Mouse (Mus musculus) bone marrow, adult 2 months (tissue): ENCODE results near the gene Camkmt. TPM values are rescaled to one million over a fixed set of nuclear protein-coding genes. Genes with fewer than 3 reads are reported as not detected.

Experiments used
- H3K27ac ChIP-seq: fragments of 200-500 bp; 2 replicates; pipeline ENCODE4 v1.5.1; 2012; ENCODE audit warnings: low read depth, mild to moderate bottlenecking, control low read depth, inconsistent platforms, low read length; ENCODE audit not compliant: control insufficient read depth, poor library complexity, insufficient read depth
- H3K4me1 ChIP-seq: fragments of 200-500 bp; 2 replicates; pipeline ENCODE4 v1.6.1; 2011; ENCODE audit warnings: low read length; ENCODE audit not compliant: control insufficient read depth, insufficient read depth
- H3K4me3 ChIP-seq: fragments of 200-500 bp; replicated peaks from 2 replicates; pipeline ENCODE3; 2011; ENCODE audit warnings: mild to moderate bottlenecking, low read depth, low read length, control low read depth; ENCODE audit not compliant: control insufficient read depth
- CTCF ChIP-seq: fragments of 200-500 bp; IDR thresholded peaks from 2 replicates; pipeline ENCODE4 v1.5.1; 2011; ENCODE audit warnings: low read length, control low read depth; ENCODE audit not compliant: control insufficient read depth, insufficient read depth
- POLR2A ChIP-seq: fragments of 200-500 bp; IDR thresholded peaks from 2 replicates; pipeline ENCODE4 v1.6.1; 2011; ENCODE audit warnings: low read depth, mild to moderate bottlenecking, control low read depth, low read length, borderline replicate concordance; ENCODE audit not compliant: control insufficient read depth
- WGBS: fragments of 180-500 bp; shearing (Covaris S2); methylation state at CpG from one replicate; pipeline ENCODE4 v1.1.7; 2018; 5-methylcytosine and 5-hydroxymethylcytosine counted together
- polyA plus RNA-seq: library from polyadenylated mRNA; stranded (reverse); fragments of >200 nt; gene quantifications from 2 replicates; pipeline ENCODE4 v1.2.4, GENCODE M21; 2011; ENCODE audit warnings: low replicate concordance; ENCODE audit not compliant: missing spikeins, insufficient read depth, insufficient read length

The Camkmt gene
- polyA plus RNA-seq, 1 experiment: 4.3 TPM

DNA sequence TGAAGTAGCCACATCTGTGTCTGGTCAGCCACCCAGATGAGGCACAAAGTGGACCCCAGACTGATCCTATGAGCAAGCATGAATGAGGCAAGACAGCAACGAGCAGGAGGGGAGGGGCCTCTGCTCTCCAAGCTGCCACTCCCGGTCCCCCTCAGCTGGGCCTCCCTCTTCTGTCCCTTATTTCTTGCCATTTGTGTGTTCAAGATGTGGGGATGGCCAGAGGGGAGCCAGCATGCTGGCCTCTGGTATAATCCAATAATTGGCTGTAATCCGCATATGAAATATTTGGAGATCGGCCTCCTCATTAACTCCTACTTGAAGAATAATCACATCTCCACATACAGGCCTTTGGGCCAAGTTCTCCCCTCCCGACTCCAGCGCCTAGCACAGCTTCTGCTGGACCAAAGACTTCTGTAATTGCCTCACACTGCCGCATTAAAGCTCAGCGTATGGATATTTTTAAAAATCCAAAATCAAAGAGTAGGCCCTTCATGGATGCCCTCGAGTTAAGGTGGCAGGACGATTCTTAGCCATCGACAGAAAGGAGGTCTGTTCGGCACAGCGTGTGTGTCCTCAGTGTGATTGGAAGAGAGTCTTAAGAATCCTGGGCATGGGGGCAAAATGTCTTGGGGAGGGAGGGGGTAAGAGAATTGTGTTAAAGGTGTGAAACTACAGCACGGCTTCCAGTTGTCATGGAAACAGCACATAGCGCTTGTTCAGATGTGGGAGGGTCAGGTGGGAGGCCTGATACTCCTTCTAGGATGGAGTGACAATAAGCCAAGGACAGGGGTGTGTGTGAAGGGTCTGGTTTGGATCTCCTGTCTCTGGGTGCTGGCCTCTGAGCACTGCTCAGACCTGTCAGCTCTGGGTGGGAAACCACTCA is 416.1 kb downstream of the Camkmt start:
- Histone ChIP-seq H3K4me1 (no peaks in the 10 kb centered on the region), H3K27ac (no peak overlapping the region), H3K4me3 (no peak overlapping the region)
- 80% methylated on average over 15 of the region's 15 CpGs for WGBS
- no peak for TF ChIP-seq CTCF
- no peak for TF ChIP-seq POLR2A

DNA sequence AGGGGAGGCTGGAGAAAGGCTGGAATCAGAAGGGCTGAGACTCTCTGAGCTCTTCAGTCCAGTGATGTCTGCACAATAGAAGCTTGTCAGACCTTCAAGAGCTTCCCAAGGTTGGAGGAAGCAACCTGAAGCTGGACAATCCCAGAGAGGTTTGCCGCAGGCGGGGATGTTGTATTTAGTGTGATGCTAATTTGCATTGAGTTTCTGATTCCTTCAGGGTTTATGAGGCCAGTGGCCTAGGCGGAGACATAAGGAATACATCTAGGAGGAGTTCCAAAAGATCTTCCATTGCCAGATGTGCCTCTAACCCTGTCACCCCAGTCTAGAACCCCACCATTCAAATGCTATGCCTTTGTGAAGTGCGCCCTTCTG is 416.7 kb downstream of the Camkmt start:
- Histone ChIP-seq H3K4me1 (no peaks in the 10 kb centered on the region), H3K27ac (no peak overlapping the region), H3K4me3 (no peak overlapping the region)
- WGBS: 85% methylated on average over 4 of the region's 4 CpGs
- TF ChIP-seq POLR2A: no peak
- no peak for TF ChIP-seq CTCF

Other genes with a start within 250 kb of the Camkmt start
- 49.8 and 67.9 TPM in 2 replicates for gene Ppm1b, start 133.8 kb upstream of the Camkmt start, polyA plus RNA-seq
- gene Slc3a1, start 62.2 kb upstream of the Camkmt start, polyA plus RNA-seq: 1.3 TPM in 1 of 2 replicates, not detected in the other
- gene Prepl, start 311 bp upstream of the Camkmt start, polyA plus RNA-seq: 6.0 and 11.3 TPM in 2 replicates